Mouse (Mus musculus): Measurements from ENCODE around the gene Coro6.

Coro6 gene

DNA sequence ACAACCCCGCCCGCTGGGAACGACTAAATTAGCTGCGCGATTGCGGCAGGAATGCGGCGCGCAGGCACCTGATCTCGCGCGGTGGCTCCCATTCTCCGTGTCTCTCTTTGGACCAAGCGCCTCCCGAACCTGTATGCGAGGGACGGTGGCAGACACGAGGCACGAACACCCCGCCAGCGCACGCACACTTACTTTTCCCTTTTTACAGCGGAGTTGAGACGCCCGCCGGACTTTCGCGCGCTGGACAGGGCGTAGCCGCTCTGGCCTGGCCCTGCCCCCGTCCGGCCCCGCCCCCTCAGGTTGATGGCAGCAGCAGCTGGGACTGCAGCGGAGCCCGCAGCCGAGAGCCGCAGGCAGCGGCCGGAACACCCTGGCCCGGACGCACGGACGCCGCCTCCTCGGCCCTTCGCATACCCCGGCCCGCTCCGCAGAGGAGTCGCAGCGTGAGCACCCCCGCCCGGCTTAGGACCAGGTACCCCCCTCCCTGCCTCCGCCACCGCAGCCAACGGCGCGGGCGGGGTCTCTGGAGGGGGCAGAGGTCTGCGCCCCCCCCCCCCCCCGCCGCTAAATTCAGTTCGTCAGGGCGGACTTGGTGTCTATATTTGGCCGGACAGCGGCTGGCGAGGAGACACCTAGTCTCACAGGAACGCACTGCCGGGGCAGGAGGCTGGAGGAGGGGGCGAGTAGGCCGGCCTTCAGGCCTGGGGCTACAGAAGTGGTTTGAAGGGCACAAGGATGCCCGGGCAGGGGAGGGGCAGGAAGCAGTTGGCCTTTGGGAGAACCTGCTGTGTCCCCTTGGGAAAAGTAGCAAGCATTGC is at the start of gene Coro6:
Gene Coro6, plus strand, starts transcription at position 129 of the 818 bp plus-strand sequence.
- 2% methylated on average over 73 of the region's 73 CpGs for WGBS

DNA sequence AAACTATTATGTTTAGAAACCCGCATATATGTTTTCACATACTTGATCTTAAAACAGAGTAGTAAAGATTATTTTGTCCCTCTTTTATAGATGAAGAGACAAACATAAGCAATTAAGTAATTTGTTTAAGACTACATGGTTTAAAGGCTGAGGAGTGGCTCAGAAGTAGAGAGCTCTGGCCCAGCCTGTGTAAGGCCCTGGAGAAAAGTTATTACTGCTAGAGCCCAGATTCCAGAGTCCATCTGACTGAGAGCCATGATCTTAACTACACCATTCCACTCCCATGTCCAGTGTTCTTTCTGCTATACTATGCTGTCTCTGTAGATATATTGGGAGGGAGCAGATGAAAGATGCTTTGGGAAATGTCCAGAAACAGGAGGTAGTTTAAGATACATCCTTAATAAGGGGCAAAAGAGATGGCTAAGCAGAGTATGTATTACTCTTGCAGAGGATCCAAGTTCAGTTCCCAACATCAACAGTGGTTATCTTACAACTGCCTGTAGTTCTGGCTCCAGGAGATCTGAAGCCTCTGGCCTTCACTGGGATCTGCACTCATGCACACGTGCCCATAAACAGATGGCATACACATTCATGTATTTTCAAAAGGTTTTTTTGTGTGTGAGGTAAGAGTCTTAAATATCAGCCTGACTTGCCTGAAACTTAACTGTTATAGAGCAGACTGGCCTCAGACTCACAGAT is 47.9 kb upstream of the Coro6 start:
- WGBS: 74% methylated on average over 2 of the region's 2 CpGs

DNA sequence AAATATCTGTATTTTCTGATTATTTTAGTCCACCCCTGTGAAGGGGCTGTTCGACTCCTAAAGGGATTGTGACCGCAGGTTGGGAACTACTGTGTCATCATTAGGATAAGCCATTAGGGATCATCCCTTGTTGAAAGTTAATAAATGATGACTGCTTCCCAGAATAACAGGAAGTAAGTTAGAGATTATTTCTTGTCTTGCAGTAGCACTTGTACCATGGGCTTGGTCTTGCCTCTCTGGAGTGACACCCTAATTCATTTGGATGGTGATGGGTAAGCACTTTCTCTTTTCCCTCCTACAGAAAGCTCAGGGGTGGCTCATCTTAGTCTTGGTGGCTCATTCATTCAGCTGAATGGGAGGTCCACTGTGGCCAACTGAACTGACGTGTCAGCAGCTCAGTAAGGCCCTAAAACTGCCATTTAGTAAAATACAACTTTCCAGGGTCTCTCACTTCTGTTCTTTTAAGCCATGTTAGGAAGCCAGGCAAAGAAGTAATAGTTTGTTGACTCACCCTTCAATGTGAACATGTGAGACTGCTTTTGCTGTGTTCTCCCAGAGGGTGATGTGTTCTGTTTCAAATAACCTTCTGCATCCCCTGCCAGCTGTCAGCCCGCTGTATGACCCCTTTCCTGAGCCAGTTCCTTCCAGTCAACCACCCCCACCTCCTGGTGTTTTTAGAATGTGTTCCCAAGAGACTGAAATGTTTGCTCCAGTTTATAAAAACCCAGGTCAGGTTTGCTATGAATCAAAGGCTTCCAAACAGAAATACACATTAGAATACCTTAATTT is 45.8 kb upstream of the Coro6 start:
- WGBS: 78% methylated on average over 4 of the region's 4 CpGs

DNA sequence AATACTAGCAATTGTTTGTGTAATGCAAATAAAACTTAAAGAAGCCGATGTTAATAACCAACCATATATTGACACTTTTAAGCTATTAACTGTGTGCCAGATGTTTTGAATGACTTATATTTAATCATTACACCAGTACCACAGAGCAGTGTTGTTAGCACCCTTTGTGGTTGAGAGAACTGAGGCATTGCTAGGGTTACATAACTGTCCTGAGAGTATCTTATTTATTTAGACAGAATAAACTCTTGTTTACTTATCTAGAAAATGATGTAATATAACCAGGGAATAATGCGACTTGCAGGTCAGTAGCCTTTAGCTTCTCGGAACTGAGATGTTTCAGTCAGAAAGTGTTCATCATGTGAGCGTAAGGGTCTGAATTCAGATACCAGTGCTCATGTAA is 44.2 kb upstream of the Coro6 start:
- WGBS: 89% methylated on average over 4 of the region's 4 CpGs

DNA sequence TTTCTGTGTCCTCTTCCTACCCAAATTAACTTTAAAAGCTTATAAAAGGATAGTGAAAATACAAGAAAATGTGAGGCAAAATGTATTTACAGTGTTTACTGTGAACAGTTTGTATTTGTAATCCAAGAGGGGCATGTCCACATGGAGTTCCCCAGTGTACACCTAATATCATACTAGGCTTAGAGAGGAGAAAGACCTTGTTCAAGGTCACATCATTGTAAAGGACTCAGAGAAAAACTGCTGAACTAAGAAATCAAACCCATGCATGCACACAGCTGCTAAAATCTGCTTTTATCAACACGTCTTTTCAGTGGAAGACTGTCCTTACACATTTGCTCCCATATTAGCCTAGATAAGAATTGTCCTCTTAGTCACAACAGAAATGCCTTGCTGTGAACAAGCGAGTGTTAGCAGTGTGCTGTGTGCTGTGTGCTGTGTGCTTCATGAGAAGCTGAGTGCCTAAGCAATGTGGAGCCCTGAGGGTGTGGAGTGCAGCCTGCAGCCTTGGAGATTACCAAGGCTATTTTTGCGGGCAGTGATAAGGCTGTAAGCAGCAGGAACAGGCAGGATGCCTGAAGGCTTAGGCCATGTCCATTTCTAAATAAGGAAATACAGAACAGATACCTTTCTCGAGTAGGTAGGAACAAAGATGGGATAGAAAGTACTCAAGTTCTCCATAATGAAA is 38.9 kb upstream of the Coro6 start:
- 61% methylated on average over 4 of the region's 4 CpGs for WGBS

DNA sequence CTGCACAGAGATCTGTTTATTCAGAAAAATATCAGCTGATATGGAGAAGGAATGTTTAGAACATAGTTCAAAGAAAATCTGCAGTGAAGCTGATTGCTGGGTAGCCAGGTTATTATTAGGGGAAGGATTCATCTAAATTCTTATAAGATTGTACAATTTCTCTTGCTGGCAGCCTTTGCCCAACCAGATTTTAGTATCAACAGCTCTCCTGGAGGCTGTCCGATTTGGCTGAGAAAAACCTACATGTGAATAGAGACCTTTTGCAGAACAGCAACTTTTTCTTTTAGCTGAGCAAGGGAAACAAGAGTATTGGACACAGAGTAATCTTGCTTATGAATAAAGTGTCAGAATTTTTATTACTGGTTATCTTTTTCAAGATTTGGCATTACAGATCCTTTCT is 33.8 kb upstream of the Coro6 start:
- 31% methylated on average over 1 of the region's 1 CpGs for WGBS

DNA sequence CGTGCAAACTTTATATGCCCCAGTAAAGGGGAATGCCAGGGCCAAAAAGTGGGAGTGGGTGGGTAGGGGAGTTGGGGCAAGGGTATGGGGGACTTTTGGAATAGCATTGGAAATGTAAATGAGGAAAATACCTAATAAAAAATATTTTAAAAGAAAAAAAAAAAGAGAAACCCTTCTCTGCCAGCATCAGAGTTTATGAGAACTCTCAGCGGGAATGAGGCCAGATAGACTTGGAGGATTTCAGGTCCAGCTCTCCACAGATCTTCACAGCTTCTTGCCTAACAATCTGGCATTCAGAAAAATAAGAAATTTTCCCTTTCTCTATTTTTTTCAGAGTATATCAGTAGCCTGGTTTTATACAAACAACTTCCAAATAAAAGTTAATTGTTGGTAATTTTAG is 25.2 kb upstream of the Coro6 start:
- WGBS: 68% methylated on average over 2 of the region's 2 CpGs

DNA sequence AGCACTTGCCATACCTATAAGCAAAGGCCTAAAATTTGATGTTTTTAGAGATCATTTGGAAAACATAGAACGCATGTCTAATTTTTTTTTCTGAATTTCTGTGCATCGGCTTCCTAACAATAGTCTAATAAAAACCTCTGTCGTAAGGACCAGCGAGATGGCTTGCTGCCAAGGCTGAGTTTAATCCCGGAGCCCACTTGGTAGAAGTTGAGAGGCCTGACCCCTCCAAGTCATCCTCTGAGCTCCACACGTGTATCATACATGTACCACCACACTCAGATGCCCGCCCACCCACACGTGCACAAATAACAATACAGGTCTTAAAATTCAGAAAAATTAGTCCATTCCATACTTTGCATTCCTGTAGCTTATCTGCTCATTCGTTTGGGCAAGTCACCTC is 22.1 kb upstream of the Coro6 start:
- WGBS: 83% methylated on average over 9 of the region's 9 CpGs

DNA sequence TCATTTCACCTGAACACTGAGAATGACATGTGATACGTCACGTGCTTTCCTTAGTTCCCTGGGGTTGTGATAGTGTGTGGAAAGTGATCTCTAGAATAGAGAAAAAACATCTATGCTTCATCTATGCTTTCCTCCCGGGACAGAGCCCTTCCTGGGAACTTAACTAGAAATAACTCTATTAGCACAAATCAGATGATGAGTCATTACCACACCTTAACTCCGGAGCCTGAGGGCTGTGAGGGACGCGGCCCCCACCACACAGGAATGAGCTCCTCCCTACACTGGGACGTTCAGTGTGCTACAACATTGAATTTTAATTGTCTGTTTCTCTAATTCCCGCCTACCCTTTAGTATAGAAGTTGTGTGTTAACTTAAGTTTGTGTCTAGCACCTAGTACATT is 21.2 kb upstream of the Coro6 start:
- 74% methylated on average over 8 of the region's 8 CpGs for WGBS

DNA sequence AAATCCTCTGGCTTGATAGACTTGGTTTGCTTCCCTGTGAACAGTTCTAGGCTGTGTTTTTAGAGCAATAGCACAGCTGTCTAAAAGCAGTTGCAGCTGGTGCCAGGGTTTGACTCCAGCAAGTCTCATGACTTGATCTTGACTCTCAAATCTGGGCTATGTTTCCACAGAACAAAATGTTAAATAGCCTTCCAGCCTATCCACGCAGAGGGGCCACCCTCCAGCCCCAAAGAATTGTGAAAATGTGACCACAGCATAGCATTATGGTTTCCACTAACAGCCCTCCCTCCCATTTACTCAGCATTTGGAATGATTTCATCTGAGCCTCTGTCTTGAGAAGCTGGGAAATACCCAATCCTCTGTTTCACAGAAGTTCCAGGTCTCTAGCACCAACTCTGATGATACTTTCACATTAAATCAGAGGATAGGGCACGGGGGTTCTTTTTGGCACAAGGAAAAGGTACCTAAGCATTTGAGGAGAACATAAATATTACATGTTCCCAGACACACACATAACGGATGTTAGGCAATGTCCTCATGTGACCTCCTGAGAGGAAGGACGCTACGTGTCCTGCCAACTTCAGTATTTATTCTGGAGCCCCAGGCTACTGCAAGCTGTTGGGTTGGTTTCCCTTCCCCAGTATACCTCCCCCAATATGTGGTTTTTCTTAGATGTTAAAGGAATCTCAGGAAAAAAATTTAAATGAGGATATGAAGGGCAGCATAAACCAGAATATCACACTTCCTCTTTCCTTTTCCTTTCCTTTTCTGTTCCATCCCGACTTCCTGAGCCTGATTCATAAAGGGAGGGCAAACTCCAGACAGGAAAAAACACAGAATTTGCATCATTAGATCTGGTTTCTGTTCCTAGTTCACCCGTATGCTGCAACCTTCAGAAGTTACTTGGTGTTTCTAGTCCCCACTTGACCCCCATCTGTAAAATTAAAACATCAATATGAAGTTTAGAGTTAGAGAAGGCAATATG is 19.7 kb upstream of the Coro6 start:
- WGBS: 30% methylated on average over 7 of the region's 7 CpGs

DNA sequence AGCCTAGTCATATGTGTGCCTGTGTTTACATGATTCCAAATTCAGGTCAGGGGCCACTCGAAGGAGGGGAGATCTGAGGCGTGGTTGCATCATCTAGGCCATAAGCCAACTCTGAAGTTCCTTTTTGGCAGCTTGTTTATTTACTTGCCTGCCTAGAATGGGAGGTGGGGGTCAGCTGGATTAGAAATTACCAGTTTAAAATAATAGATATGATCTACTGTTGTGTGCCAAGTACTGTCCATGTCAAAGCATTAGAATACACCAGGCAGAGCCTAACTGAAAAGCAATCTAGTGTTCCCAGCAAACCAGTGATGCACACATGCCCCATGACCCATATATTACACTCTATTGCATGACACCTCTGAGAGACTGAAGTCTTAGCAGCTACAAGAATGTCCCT is 17.3 kb upstream of the Coro6 start:
- WGBS: 46% methylated on average over 2 of the region's 2 CpGs

DNA sequence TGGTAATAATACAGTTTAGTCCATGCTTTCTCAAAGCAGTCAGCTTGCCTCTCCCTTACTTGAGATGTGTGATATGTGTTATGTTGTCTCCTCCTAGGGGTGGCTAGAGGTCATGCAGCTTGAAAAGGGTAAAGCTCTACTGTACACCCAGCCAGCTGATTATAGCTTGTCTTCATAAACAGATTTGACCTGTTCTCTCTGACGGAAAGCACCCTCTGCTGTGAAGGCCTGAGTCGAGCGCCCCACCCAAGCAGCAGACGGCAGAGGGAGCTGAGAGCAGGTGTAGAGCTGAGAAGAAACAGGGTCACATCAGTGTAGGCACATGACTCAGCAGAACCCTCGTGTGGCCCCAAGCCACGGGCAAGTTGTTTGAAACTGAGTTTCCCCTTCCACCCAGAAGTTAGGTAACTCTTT is 15.6 kb upstream of the Coro6 start:
- WGBS: 30% methylated on average over 6 of the region's 6 CpGs

DNA sequence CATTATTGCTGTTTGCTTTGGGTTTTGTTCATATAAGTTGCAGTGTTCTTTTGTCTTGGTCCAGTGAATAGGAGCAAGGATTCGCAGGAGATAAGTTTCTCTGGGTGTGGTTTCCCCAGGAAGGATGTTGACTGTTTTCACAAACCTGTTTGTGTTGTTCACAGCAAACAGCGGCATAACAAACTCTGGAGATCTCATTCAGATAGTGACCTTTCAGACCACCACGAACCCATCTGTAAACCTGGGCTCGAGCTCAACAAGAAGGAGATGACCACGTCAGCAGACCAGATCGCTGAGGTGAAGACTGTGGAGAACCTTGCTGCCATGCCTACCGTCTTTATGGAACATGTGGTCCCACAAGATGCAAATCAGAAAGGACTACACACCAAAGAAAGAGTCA is 13.0 kb upstream of the Coro6 start:
- WGBS: 75% methylated on average over 7 of the region's 7 CpGs

DNA sequence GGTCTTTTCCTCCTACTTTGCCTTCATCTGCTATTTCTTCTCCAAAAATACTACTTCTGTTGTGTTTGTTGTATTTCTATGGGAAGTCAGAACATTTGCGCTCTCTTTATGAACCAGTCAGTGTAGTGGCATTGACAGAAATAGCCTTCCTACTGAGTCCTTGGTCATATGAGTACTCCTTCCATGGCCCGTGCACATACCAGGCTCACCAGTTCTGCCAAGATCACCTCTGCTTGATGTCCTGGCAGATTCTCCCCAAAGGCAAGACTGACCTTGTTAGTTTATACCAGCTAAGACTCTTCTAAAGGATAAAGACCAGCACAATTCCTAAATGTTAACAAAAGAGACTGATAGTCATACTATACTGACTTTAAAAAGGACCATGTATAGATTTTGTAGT is 10.5 kb upstream of the Coro6 start:
- 92% methylated on average over 2 of the region's 2 CpGs for WGBS

DNA sequence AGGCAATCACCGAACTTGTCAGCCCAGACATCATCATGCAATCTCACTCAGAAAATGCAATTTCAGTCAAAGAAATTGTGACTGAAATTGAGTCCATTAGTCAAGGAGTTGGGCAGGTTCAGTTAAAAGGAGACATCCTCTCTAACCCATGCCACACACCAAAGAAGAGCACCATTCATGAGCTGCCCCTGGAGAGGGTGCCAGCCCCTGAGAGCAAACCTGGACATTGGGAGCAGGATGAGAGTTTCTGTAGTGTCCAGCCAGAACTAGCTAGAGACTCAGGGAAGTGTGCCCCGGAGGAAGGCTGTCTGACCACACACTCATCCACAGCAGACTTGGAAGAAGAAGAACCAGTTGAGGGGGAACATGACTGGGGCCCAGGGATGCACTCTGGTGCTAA is 8.8 kb upstream of the Coro6 start:
- WGBS: 80% methylated on average over 2 of the region's 2 CpGs

DNA sequence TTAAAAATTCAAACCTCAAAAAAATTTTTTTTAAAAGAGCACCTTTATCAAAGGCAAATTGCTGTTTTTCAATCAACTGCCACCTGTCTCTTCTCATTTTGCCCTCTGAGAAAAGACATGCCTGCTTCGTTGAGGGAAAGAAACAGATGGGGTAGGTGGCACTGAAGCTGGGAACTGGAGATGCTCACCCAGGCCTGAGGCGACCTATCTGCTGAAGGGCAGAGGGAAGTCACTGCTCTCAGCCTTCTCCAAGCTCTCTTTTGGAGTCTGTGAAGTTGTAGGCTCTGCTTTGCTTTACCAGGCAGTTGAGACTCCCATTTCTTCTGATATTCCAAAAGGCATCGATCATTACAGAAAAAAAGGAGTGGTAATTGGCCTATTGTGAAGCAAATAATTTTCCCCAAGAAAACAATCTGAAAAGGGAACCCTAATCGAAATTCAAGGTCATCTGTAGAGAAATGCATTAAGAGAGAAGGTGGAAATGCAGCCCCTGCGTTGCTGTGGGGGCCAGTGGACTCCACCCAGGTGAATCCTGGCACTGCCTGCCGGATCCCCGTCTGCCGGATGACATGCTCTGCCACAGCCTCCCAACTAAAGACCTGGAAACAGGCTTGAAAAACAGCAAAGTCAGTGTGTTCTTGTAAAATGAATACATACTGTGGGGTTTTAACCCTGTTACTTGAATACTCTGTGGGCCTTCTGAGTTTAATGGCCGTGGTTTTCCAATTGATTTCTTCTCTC is 6.3 kb upstream of the Coro6 start:
- 78% methylated on average over 9 of the region's 9 CpGs for WGBS

DNA sequence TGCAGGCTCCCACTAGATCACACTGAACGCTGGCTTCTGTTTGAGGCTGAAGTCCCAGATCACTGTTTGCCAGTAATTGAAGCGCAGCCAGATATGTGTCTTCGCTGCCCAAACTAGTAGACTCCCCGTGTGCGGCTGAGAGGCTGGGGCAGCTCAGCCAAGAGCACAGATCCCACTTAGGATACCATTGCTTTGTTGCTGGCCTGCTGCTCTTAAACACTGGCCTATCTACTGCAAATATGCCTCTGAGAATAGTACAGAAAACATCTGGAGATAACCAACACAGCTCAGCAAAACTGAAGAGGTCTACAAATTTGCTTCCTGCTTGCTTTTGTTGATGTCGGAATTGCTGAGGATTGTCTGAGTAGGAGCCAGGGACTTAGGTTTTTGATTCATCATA is 5.3 kb upstream of the Coro6 start:
- 39% methylated on average over 6 of the region's 6 CpGs for WGBS

DNA sequence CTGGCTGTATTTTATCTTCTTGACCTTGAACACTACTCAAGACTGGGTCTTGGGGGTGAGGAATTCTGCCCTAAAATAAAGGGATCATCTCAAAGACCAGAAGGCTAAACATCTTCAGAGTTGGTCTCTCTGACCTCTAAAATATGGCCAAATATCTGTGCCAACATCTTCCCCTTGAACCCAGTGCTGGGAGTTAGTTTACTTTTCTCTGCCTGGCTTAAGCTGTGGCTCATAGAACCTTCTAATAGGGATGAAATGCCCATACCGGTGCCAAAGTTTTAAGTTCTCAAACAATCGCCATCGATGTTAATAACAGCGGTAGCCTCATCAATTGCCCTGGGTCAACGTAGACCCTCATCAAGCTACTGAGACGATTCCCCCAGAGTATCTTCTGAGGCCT is 355 bp upstream of the Coro6 start:
- 4% methylated on average over 6 of the region's 6 CpGs for whole genome bisulfite sequencing

DNA sequence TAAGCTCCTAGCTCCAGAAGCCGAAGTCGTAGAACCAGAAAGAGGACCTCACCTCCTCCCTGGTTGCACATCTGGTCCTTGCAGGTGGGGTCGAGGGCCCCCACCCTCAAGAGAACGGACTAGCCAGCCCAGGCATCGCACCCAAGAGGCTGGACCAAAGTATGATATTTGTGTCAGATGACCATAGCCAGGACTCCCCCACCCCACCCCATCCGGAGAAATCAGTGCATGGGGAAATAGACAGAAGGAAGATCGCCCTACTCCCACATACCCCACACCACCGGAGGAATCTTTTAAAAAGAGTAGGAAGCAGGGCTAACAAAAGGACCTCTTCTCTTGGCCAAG is 862 bp downstream of the Coro6 start:
- 36% methylated on average over 8 of the region's 8 CpGs for WGBS

DNA sequence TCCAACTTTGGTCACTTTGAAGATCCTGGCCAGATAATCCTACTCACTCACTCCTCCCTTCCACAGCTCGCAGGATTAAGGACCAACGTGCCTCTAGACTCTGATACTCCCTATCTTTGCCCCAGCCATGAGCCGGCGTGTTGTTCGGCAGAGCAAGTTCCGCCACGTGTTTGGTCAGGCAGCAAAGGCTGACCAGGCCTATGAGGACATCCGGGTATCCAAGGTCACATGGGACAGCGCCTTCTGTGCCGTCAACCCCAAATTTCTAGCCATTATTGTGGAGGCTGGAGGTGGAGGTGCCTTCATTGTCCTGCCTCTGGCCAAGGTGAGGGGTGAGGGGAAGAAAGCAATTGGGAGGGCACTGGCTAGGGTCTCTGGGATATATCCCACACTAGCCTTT is 1.6 kb downstream of the Coro6 start:
- 88% methylated on average over 10 of the region's 10 CpGs for WGBS
